Mouse (Mus musculus) CH12.LX (cell line): ENCODE measurements at regions not wholly inside any gene's neighbourhood (a gene's known extent, or its start where the extent isn't known, plus 50 kb on each side); places are given as distances from the start of the nearest gene placed in this dataset.

Source experiments
- DNase-seq: peaks from one replicate; pipeline ENCODE4 v3.0.0-alpha.2; 2013; ENCODE audit errors: extremely low read depth
- H3K27ac ChIP-seq: 2 replicates; pipeline ENCODE4 v1.5.1; 2012; ENCODE audit warnings: low read depth, mild to moderate bottlenecking, control low read depth, moderate library complexity; ENCODE audit not compliant: insufficient read depth
- H3K27me3 ChIP-seq: replicated peaks from 2 replicates; pipeline ENCODE3; 2012; ENCODE audit warnings: inconsistent platforms
- H3K36me3 ChIP-seq, 2 experiments: replicated peaks in 1 of 2; 2 replicates each; pipeline versions ENCODE3 to v1.6.1; 2012; ENCODE audit warnings: inconsistent platforms in 1 of 2, low read length in 1 of 2, mild to moderate bottlenecking in 1 of 2, mixed read lengths in 1 of 2, moderate library complexity in 1 of 2; ENCODE audit not compliant: control insufficient read depth in 1 of 2, insufficient read depth in 1 of 2
- H3K4me1 ChIP-seq, 2 experiments: 2 replicates each; pipeline ENCODE4 v1.6.1; 2012; ENCODE audit warnings: inconsistent platforms in 1 of 2, moderate library complexity in 1 of 2; ENCODE audit not compliant: insufficient read depth in 2 of 2, control insufficient read depth in 1 of 2
- H3K4me2 ChIP-seq: 2 replicates; pipeline ENCODE4 v1.6.1; 2012; ENCODE audit warnings: low read depth, mild to moderate bottlenecking, control low read depth; ENCODE audit not compliant: poor library complexity, insufficient read depth, severe bottlenecking
- H3K4me3 ChIP-seq, 3 experiments: fragments of 150-350 bp in 1 of 3; sonication (generic) in 1 of 3; replicated peaks in 1 of 3; 2 replicates each; pipeline versions ENCODE3 to v1.5.1; 2011 to 2012; ENCODE audit warnings: low read depth in 2 of 3, low read length in 2 of 3, mild to moderate bottlenecking in 2 of 3, moderate library complexity in 2 of 3, control low read depth in 1 of 3, improper control_type of control experiment in 1 of 3, inconsistent platforms in 1 of 3, mixed read lengths in 1 of 3; ENCODE audit not compliant: poor library complexity in 1 of 3
- H3K79me2 ChIP-seq: replicated peaks from 2 replicates; pipeline ENCODE4 v1.6.1; 2012; ENCODE audit warnings: mild to moderate bottlenecking, moderate library complexity; ENCODE audit not compliant: control insufficient read depth, poor library complexity, insufficient read depth, severe bottlenecking; ENCODE audit errors: extremely low read depth
- H3K9ac ChIP-seq: 2 replicates; pipeline ENCODE4 v1.6.1; 2012; ENCODE audit warnings: low read depth, mild to moderate bottlenecking, control low read depth, moderate library complexity; ENCODE audit not compliant: insufficient read depth
- H3K9me3 ChIP-seq: replicated peaks from 2 replicates; pipeline ENCODE3; 2012; ENCODE audit warnings: low read length, inconsistent platforms, mixed read lengths
- BHLHE40 ChIP-seq: IDR thresholded peaks from 2 replicates; pipeline ENCODE4 v1.6.1; 2011; ENCODE audit warnings: mild to moderate bottlenecking, low read depth, low read length, improper control_type of control experiment
- CHD1 ChIP-seq: IDR thresholded peaks from 2 replicates; pipeline ENCODE4 v1.6.1; 2012; ENCODE audit warnings: low read depth, low read length, improper control_type of control experiment, inconsistent platforms
- CHD2 ChIP-seq: IDR thresholded peaks from 2 replicates; pipeline ENCODE4 v1.6.1; 2011; ENCODE audit warnings: low read length, improper control_type of control experiment
- CTCF ChIP-seq, 2 experiments: IDR thresholded peaks in 1 of 2; conservative IDR thresholded peaks in 1 of 2; 2 replicates each; pipeline ENCODE4 v1.5.1; 2011 to 2012; ENCODE audit warnings: low read depth in 2 of 2, low read length in 2 of 2, improper control_type of control experiment in 1 of 2, inconsistent platforms in 1 of 2, mild to moderate bottlenecking in 1 of 2, moderate library complexity in 1 of 2
- ELF1 ChIP-seq: IDR thresholded peaks from 2 replicates; pipeline ENCODE4 v1.6.1; 2014; ENCODE audit warnings: low read depth, mild to moderate bottlenecking, inconsistent platforms, low read length, improper control_type of control experiment
- IRF4 ChIP-seq: IDR thresholded peaks from 2 replicates; pipeline ENCODE4 v1.6.1; 2014; ENCODE audit warnings: low read depth, mild to moderate bottlenecking, inconsistent platforms, low read length, improper control_type of control experiment
- JUN ChIP-seq: IDR thresholded peaks from 2 replicates; pipeline ENCODE4 v1.6.1; 2011; ENCODE audit warnings: low read depth, mild to moderate bottlenecking, low read length, improper control_type of control experiment, moderate library complexity; ENCODE audit not compliant: insufficient read depth
- MAX ChIP-seq: IDR thresholded peaks from 2 replicates; pipeline ENCODE4 v1.6.1; 2011; ENCODE audit warnings: low read length, improper control_type of control experiment
- MAZ ChIP-seq: IDR thresholded peaks from 2 replicates; pipeline ENCODE4 v1.6.1; 2012; ENCODE audit warnings: low read depth, mild to moderate bottlenecking, inconsistent platforms, low read length, improper control_type of control experiment, moderate library complexity
- MYC ChIP-seq: IDR thresholded peaks from 2 replicates; pipeline ENCODE4 v1.6.1; 2011; ENCODE audit warnings: low read depth, mild to moderate bottlenecking, improper control_type of control experiment, low read length
- NELFE ChIP-seq: IDR thresholded peaks from 2 replicates; pipeline ENCODE4 v1.6.1; 2011; ENCODE audit warnings: low read depth, low read length, improper control_type of control experiment
- NRF1 ChIP-seq: IDR thresholded peaks from 2 replicates; pipeline ENCODE4 v1.6.1; 2014; ENCODE audit warnings: low read depth, mild to moderate bottlenecking, inconsistent platforms, low read length, improper control_type of control experiment, moderate library complexity
- PAX5 ChIP-seq: IDR thresholded peaks from 2 replicates; pipeline ENCODE4 v1.6.1; 2012; ENCODE audit warnings: low read length, inconsistent platforms, mixed read lengths
- POLR2A ChIP-seq: IDR thresholded peaks from 2 replicates; pipeline ENCODE4 v1.6.1; 2011; ENCODE audit warnings: low read depth, mild to moderate bottlenecking, improper control_type of control experiment, low read length
- RAD21 ChIP-seq: IDR thresholded peaks from 2 replicates; pipeline ENCODE4 v1.6.1; 2011; ENCODE audit warnings: low read depth, mild to moderate bottlenecking, low read length, improper control_type of control experiment, moderate library complexity
- RCOR1 ChIP-seq: conservative IDR thresholded peaks from 2 replicates; pipeline ENCODE4 v1.6.1; 2012; ENCODE audit warnings: low read depth, mild to moderate bottlenecking, inconsistent platforms, low read length, improper control_type of control experiment
- SIN3A ChIP-seq: IDR thresholded peaks from 2 replicates; pipeline ENCODE4 v1.6.1; 2012; ENCODE audit warnings: low read length, improper control_type of control experiment, inconsistent platforms
- TBP ChIP-seq: conservative IDR thresholded peaks from 2 replicates; pipeline ENCODE4 v1.6.1; 2011; ENCODE audit warnings: low read depth, low read length, improper control_type of control experiment
- TCF12 ChIP-seq: IDR thresholded peaks from 2 replicates; pipeline ENCODE4 v1.6.1; 2014; ENCODE audit warnings: low read depth, mild to moderate bottlenecking, inconsistent platforms, low read length, improper control_type of control experiment
- UBTF ChIP-seq: IDR thresholded peaks from 2 replicates; pipeline ENCODE4 v1.6.1; 2012; ENCODE audit warnings: low read depth, mild to moderate bottlenecking, inconsistent platforms, low read length, improper control_type of control experiment, moderate library complexity
- ZKSCAN1 ChIP-seq: IDR thresholded peaks from 2 replicates; pipeline ENCODE4 v1.6.1; 2012; ENCODE audit warnings: low read depth, inconsistent platforms, low read length, improper control_type of control experiment, borderline replicate concordance
- ZMIZ1 ChIP-seq: IDR thresholded peaks from 2 replicates; pipeline ENCODE4 v1.6.1; 2012; ENCODE audit warnings: low read depth, mild to moderate bottlenecking, inconsistent platforms, low read length, improper control_type of control experiment
- dilution Hi-C: fragments of 300-500 bp; cut with MboI; formaldehyde crosslinking; loops from 2 replicates; pipeline ENCODE4 v1.14.3; 2020; ENCODE audit warnings: low sequenced_read_pairs; ENCODE audit not compliant: extremely low pct_unique_long_range_greater_than_20kb, extremely low pct_ligation_motif_present
- in situ Hi-C: fragments of 300-500 bp; cut with MboI; formaldehyde crosslinking; loops from 3 replicates; pipeline ENCODE4 v1.14.3; 2019; ENCODE audit warnings: low sequenced_read_pairs, low pct_ligation_motif_present, low pct_unique_long_range_greater_than_20kb, mixed read lengths

- in situ Hi-C loops: no loop called here
- H3K4me3 ChIP-seq: no peak overlapping the region
- H3K36me3 ChIP-seq: no peaks in the 10 kb centered on the region
- no peaks in the 10 kb centered on the region for H3K27me3 ChIP-seq
- no peak for TF ChIP-seq ELF1
- no peak overlapping the region for H3K9ac ChIP-seq
- dilution Hi-C loops: no loop called here
- no peak overlapping the region for H3K4me2 ChIP-seq
- peak; percentile 15 for DNase-seq
- H3K27ac ChIP-seq: no peak overlapping the region
- H3K4me1 ChIP-seq: peaks cover 3 to 20% of the 10 kb centered on the region in 2 experiments; a peak in 2 of 4 replicates
- no peaks in the 10 kb centered on the region for H3K79me2 ChIP-seq
- H3K9me3 ChIP-seq: no peaks in the 10 kb centered on the region
Measured at GRCm38 (mm10) chr12:13157089-13157488, 91.9 kb downstream of the Ddx1 start.

- in situ Hi-C loops: no loop called here
- Histone ChIP-seq H3K9me3 (no peaks in the 10 kb centered on the region), H3K79me2 (no peaks in the 10 kb centered on the region), H3K4me3 (no peak overlapping the region), H3K27ac (no peak overlapping the region), H3K27me3 (no peaks in the 10 kb centered on the region), H3K9ac (no peak overlapping the region), H3K36me3 (no peaks in the 10 kb centered on the region), H3K4me1 (0 out of 4 replicates have a peak, but pooled peaks cover 0 to under 1% of the 10 kb centered on the region in 2 experiments), H3K4me2 (no peak overlapping the region)
- DNase-seq: no peak
- TF ChIP-seq ZKSCAN1: no peak
- TF ChIP-seq NRF1: no peak
- no peak for TF ChIP-seq ZMIZ1
- TF ChIP-seq MAZ: no peak
- TF ChIP-seq MYC: no peak
- TF ChIP-seq JUN: no peak
- dilution Hi-C loops: no loop called here
Measured at GRCm38 (mm10) chr12:13150751-13151150, 98.3 kb downstream of the Ddx1 start.

GRCm38 (mm10) chr12:13147251-13147650 is 101.8 kb downstream of the Ddx1 start:
- dilution Hi-C loops: no loop called here

More at GRCm38 (mm10) chr12:13147251-13147650, 101.8 kb downstream of the Ddx1 start:
- no peaks in the 10 kb centered on the region for H3K27me3 ChIP-seq
- in situ Hi-C loops: no loop called here
- H3K4me2 ChIP-seq: no peak overlapping the region
- no peak overlapping the region for H3K9ac ChIP-seq
- no peak for DNase-seq
- peaks cover 0 to 7% of the 10 kb centered on the region in 2 experiments; a peak in 1 of 4 replicates for H3K4me1 ChIP-seq
- H3K79me2 ChIP-seq: no peaks in the 10 kb centered on the region
- no peaks in the 10 kb centered on the region for H3K9me3 ChIP-seq
- H3K27ac ChIP-seq: no peak overlapping the region
- TF ChIP-seq BHLHE40 (no peak), MAX (no peak), PAX5 (no peak), IRF4 (no peak), NELFE (no peak), SIN3A (no peak), POLR2A (no peak), RCOR1 (no peak), CHD2 (no peak), TBP (no peak), RAD21 (no peak), UBTF (no peak), CTCF (conservative IDR thresholded peaks at IDR 0.05 in 1 of 2, IDR thresholded peaks at IDR 0.05 in 1 of 2; ENCODE audit: low read depth in 2 of 2, low read length in 2 of 2) (no peak), CHD1 (no peak), TCF12 (no peak)
- TF ChIP-seq, all 38 proteins: peak for 0
- Histone ChIP-seq H3K36me3 (no peaks in the 10 kb centered on the region), H3K4me3 (no peak overlapping the region)
